Mouse (Mus musculus) cerebellum, postnatal 36 days (tissue): ENCODE measurements around the gene Ccl12.

Experiments
- DNase-seq, 2 experiments: peaks; one replicate each; pipeline ENCODE4 v3.0.0; 2021 to 2022; ENCODE audit warnings: mixed read lengths in 2 of 2

The Ccl12 gene

GRCm38 (mm10) chr11:82101529-82101928, at the start of gene Ccl12:
Gene Ccl12, plus strand, starts transcription at chr11:82101845.
- no peak for DNase-seq

GRCm38 (mm10) chr11:82053849-82054248, 47.8 kb upstream of the Ccl12 start:
- DNase-seq = no peak

GRCm38 (mm10) chr11:82057646-82058045, 44.0 kb upstream of the Ccl12 start, which contains the start of gene Ccl11:
Gene Ccl11, plus strand, starts transcription at chr11:82057823.
- DNase-seq = no peak

- no peak for DNase-seq
These were observed 39.4 kb upstream of the Ccl12 start for GRCm38 (mm10) chr11:82062226-82062625.

- DNase-seq = no peak
These were observed 38.2 kb upstream of the Ccl12 start for GRCm38 (mm10) chr11:82063454-82063853.

GRCm38 (mm10) chr11:82066953-82067571, 34.6 kb upstream of the Ccl12 start:
- DNase-seq = no peak

- no peak for DNase-seq
These were observed 30.6 kb upstream of the Ccl12 start for GRCm38 (mm10) chr11:82071076-82071475.

GRCm38 (mm10) chr11:82072374-82072773, 29.3 kb upstream of the Ccl12 start:
- no peak for DNase-seq

GRCm38 (mm10) chr11:82072984-82073383, 28.7 kb upstream of the Ccl12 start:
- DNase-seq = no peak

- no peak for DNase-seq
These were observed 28.0 kb upstream of the Ccl12 start for GRCm38 (mm10) chr11:82073686-82074085.

- DNase-seq = no peak
These were observed 24.6 kb upstream of the Ccl12 start for GRCm38 (mm10) chr11:82077031-82077430.

- DNase-seq = no peak
These were observed 23.4 kb upstream of the Ccl12 start for GRCm38 (mm10) chr11:82078136-82078730.

- no peak for DNase-seq
These were observed 20.8 kb upstream of the Ccl12 start for GRCm38 (mm10) chr11:82080865-82081264.

- DNase-seq = no peak
These were observed 17.3 kb upstream of the Ccl12 start for GRCm38 (mm10) chr11:82084360-82084759.

- no peak for DNase-seq
These were observed 1.9 kb upstream of the Ccl12 start for GRCm38 (mm10) chr11:82099511-82100323.

- DNase-seq = no peak
These were observed 558 bp upstream of the Ccl12 start for GRCm38 (mm10) chr11:82101087-82101486.

GRCm38 (mm10) chr11:82109611-82110010, 8.0 kb downstream of the Ccl12 start:
- DNase-seq = no peak

- no peak for DNase-seq
These were observed 9.0 kb downstream of the Ccl12 start for GRCm38 (mm10) chr11:82110372-82111248.

GRCm38 (mm10) chr11:82114885-82115284, 13.2 kb downstream of the Ccl12 start, which contains the start of gene Ccl8:
Gene Ccl8, plus strand, starts transcription at chr11:82115185.
- no peak for DNase-seq

GRCm38 (mm10) chr11:82116041-82116440, 14.4 kb downstream of the Ccl12 start:
- DNase-seq = no peak

GRCm38 (mm10) chr11:82132977-82133376, 31.3 kb downstream of the Ccl12 start:
- DNase-seq = no peak

GRCm38 (mm10) chr11:82136196-82136595, 34.6 kb downstream of the Ccl12 start:
- DNase-seq = no peak
